Mouse (Mus musculus): ENCODE results near the gene Gh.

DNA sequence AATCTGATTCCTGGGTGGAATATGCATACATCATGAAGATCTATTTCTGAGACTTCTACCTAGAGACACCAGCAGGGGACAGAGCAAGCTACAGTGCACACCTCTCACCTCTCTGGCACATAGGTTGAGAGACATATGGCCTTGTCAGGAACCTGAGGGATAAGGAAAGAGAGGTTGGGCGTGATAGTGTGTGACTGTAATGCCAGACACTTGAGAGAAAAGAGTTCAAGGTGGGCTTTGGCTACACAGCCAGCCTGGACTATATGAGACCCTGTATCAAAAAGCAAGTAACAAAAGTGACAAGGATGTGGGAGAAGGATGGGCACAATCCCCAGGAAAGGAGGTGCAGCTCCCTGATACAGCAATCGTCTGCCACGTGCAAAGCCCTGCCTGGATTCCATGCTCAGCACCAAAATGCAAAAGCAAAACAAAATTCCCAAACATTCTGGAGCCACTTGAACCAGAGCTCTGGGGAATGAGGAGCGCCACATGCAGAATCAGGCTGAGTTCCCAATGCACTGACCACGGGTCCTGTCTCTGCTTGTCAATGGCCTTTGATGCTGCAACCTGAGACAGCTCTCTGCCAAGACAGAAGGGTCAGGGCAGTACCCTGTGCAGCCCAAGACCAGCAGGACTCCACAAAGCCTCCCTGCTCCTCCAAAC, 30.4 kb downstream of the Gh start:
- TF ChIP-seq CTCF (IDR thresholded peaks at IDR 0.05; ENCODE audit: low read depth, low read length) (no peak), POLR2A (IDR thresholded peaks at IDR 0.05; ENCODE audit: borderline replicate concordance, low read depth, low read length) (no peak)

All from bone marrow macrophage, adult 2 months (primary cell).